Comparison of ENCODE assay signal across 13 mouse cellular contexts in the genomic region with DNA sequence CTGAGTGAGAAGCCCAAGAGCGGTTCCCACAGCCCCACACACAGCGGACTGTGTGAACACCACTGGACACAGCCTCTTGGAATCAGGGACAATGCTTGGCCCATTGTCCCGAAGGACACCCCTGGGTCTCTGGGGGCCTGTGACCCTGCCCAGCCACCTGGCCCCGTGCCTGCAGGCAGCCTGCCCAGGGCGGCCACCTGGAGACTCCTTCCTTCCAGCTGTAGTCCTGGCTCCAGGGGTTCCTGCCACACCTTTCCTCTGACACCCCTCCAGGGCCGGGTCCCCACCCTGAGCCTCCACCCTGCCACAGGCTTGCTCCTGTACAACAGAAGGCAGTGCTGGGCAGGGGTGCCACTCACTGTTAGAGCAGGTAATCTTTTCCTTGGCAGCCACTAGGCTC. TPM values are rescaled to one million over a fixed set of nuclear protein-coding genes. Genes with fewer than 3 reads are reported as not detected.
A peak's percentile ranks its signal among the peaks of the same experiment; 100 is the strongest.
DNase-seq lines count a peak whose midpoint lies in the region; ATAC-seq lines count a peak whose summit lies in the region.
"Had no signal": no experiment of that assay in that cellular context is flagged by ENCODE, and none has a peak within 500 bp of the region (broad histone marks: within the 10 kb centered on the region; RNA-seq: fewer than 3 reads in every experiment).

No protein-coding gene starts in this region.

- H3K4me1 ChIP-seq in kidney, embryonic 15.5 days: peaks cover 70% of the 10 kb centered on the region
- peaks cover 48% of the 10 kb centered on the region for H3K4me1 ChIP-seq in intestine, embryonic 16.5 days (ENCODE audit: control insufficient read depth, insufficient read depth, low read length)
- H3K4me1 ChIP-seq in midbrain, embryonic 15.5 days: peaks cover 34% of the 10 kb centered on the region

- no peak for ATAC-seq in kidney, embryonic 15.5 days (replicated peaks; ENCODE audit: low FRiP score)
- no peak for ATAC-seq in intestine, embryonic 16.5 days
- no peak for ATAC-seq in midbrain, embryonic 15.5 days (replicated peaks)
- ATAC-seq: forebrain, embryonic 13.5 days; inflammation-experienced regulatory T-cells, adult 6 months had no signal

- no peak overlapping the region for H3K27ac ChIP-seq in kidney, embryonic 15.5 days
- no peak overlapping the region for H3K27ac ChIP-seq in intestine, embryonic 16.5 days (ENCODE audit: low read length)
- no peak overlapping the region for H3K27ac ChIP-seq in midbrain, embryonic 15.5 days
- H3K27ac ChIP-seq: forebrain, embryonic 13.5 days; heart, embryonic 13.5 days; liver, embryonic 13.5 days had no signal

- no peaks in the 10 kb centered on the region for H3K27me3 ChIP-seq in kidney, embryonic 15.5 days
- no peaks in the 10 kb centered on the region for H3K27me3 ChIP-seq in intestine, embryonic 16.5 days (replicated peaks; ENCODE audit: control insufficient read depth, insufficient read depth, low read length)
- H3K27me3 ChIP-seq in midbrain, embryonic 15.5 days (replicated peaks): no peaks in the 10 kb centered on the region
- H3K27me3 ChIP-seq: forebrain, embryonic 13.5 days; heart, embryonic 13.5 days had no signal

- H3K9me3 ChIP-seq in kidney, embryonic 15.5 days (replicated peaks): no peaks in the 10 kb centered on the region
- H3K9me3 ChIP-seq in intestine, embryonic 16.5 days (ENCODE audit: control insufficient read depth, low read length): no peaks in the 10 kb centered on the region
- H3K9me3 ChIP-seq in midbrain, embryonic 15.5 days: no peaks in the 10 kb centered on the region
- H3K9me3 ChIP-seq: forebrain, embryonic 13.5 days; heart, embryonic 13.5 days; liver, embryonic 13.5 days had no signal

- H3K9ac ChIP-seq in kidney, embryonic 15.5 days: no peak overlapping the region
- H3K9ac ChIP-seq in intestine, embryonic 16.5 days (ENCODE audit: low read depth, low read length): no peak overlapping the region
- no peak overlapping the region for H3K9ac ChIP-seq in midbrain, embryonic 15.5 days
- H3K9ac ChIP-seq: forebrain, embryonic 13.5 days; heart, embryonic 13.5 days; liver, embryonic 13.5 days had no signal

- WGBS in kidney, embryonic 15.5 days: 82% methylated on average over 6 of the region's 6 CpGs
- WGBS in intestine, embryonic 16.5 days: 81% methylated on average over 6 of the region's 6 CpGs
- 83% methylated on average over 6 of the region's 6 CpGs for whole genome bisulfite sequencing in midbrain, embryonic 15.5 days

- H3K4me3 ChIP-seq in kidney, embryonic 15.5 days (replicated peaks): no peak overlapping the region
- no peak overlapping the region for H3K4me3 ChIP-seq in intestine, embryonic 16.5 days (ENCODE audit: low read length)
- no peak overlapping the region for H3K4me3 ChIP-seq in midbrain, embryonic 15.5 days
- H3K4me3 ChIP-seq: forebrain, embryonic 13.5 days; heart, embryonic 13.5 days; liver, embryonic 13.5 days had no signal

- no peak overlapping the region for H3K4me2 ChIP-seq in kidney, embryonic 15.5 days
- no peak overlapping the region for H3K4me2 ChIP-seq in intestine, embryonic 16.5 days (ENCODE audit: low read depth, low read length)
- no peak overlapping the region for H3K4me2 ChIP-seq in midbrain, embryonic 15.5 days
- H3K4me2 ChIP-seq: forebrain, embryonic 13.5 days; heart, embryonic 13.5 days; liver, embryonic 13.5 days had no signal

- DNase-seq in kidney, adult 11 months: peak; percentile 78
- peak; percentile 87 for DNase-seq in adrenal gland, postnatal 10 days
- DNase-seq in gastrocnemius, postnatal 10 days: peak; percentile 51
- peak; percentile 78 for DNase-seq in heart, postnatal 4 days
- no peak for DNase-seq in embryo, embryonic 11 days
- DNase-seq: liver, embryonic 13.5 days had no signal

- H3K36me3 ChIP-seq in kidney, embryonic 15.5 days: no peaks in the 10 kb centered on the region
- H3K36me3 ChIP-seq in intestine, embryonic 16.5 days (ENCODE audit: control insufficient read depth, insufficient read depth, low read length): no peaks in the 10 kb centered on the region
- no peaks in the 10 kb centered on the region for H3K36me3 ChIP-seq in midbrain, embryonic 15.5 days (replicated peaks)
- H3K36me3 ChIP-seq: heart, embryonic 13.5 days; liver, embryonic 13.5 days had no signal

RNA-seq across cellular contexts. Expression of a gene that starts 11.2 kb away (rescaled TPM):
- 0.13 TPM in 1 of 2 replicates, not detected in the other for polyA plus RNA-seq in kidney, embryonic 15.5 days (2015; fragmentation: Nextera tagmentation; extraction: Ambion mirVana)
- total RNA-seq in adrenal gland, postnatal 10 days (2021): 1 to 10 TPM in 1 of 2 experiments, under 1 TPM in 1; 0.90 to 1.4 TPM
- total RNA-seq in gastrocnemius, postnatal 10 days (2021): not detected
- total RNA-seq in heart, postnatal 4 days (2021): not detected
- 0.55 and 0.67 TPM in 2 replicates for polyA plus RNA-seq in intestine, embryonic 16.5 days (2015; fragmentation: Nextera tagmentation; extraction: Ambion mirVana)
- 2.1 and 2.2 TPM in 2 replicates for polyA plus RNA-seq in midbrain, embryonic 15.5 days (2015; fragmentation: Nextera tagmentation; extraction: Ambion mirVana)
- total RNA-seq: megakaryocyte-erythroid progenitor cell, adult 5-6 weeks had no signal
- polyA plus RNA-seq: heart, embryonic 13.5 days; inflammation-experienced regulatory T-cells, adult 6 months; liver, embryonic 13.5 days had no signal

RNA-seq across cellular contexts. Expression of a gene that starts 39.7 kb away (rescaled TPM):
- 8.3 and 10.0 TPM in 2 replicates for polyA plus RNA-seq in kidney, embryonic 15.5 days (2015; fragmentation: Nextera tagmentation; extraction: Ambion mirVana)
- total RNA-seq in adrenal gland, postnatal 10 days (2021): 10 to 100 TPM; 27.2 to 42.9 TPM
- 10 to 100 TPM; 25.5 to 38.6 TPM for total RNA-seq in gastrocnemius, postnatal 10 days (2021)
- total RNA-seq in heart, postnatal 4 days (2021): 10 to 100 TPM; 33.5 to 37.4 TPM
- polyA plus RNA-seq in intestine, embryonic 16.5 days (2015; fragmentation: Nextera tagmentation; extraction: Ambion mirVana): 7.3 and 8.3 TPM in 2 replicates
- polyA plus RNA-seq in midbrain, embryonic 15.5 days (2015; fragmentation: Nextera tagmentation; extraction: Ambion mirVana): 21.2 and 23.4 TPM in 2 replicates
